Mouse (Mus musculus): ENCODE results near the gene E4f1. TPM values are rescaled to one million over a fixed set of nuclear protein-coding genes. Genes with fewer than 3 reads are reported as not detected.
A peak's percentile ranks its signal among the peaks of the same experiment; 100 is the strongest.

Gene E4f1
- polyA plus RNA-seq, 2 experiments, result 5.0 to 19.9 TPM

- H3K9me3 ChIP-seq (ENCODE audit: control insufficient read depth, low read length), result no peaks in the 10 kb centered on the region
- H3K9ac ChIP-seq (replicated peaks), result no peak overlapping the region
- peaks cover 3 to 15% of the 10 kb centered on the region in 2 experiments; a peak in 3 of 4 replicates for H3K4me1 ChIP-seq (replicated peaks; ENCODE audit: control insufficient read depth in 2 of 2, insufficient read depth in 2 of 2, low read length in 1 of 2)
- H3K4me2 ChIP-seq (ENCODE audit: low read depth), result no peak overlapping the region
- 87% methylated on average over 20 of the region's 20 CpGs for WGBS (ENCODE audit: insufficient replicate concordance)
- H3K27ac ChIP-seq, result no peak overlapping the region
- H3K36me3 ChIP-seq (replicated peaks; ENCODE audit: control insufficient read depth, insufficient read depth, low read depth), result peaks cover 10% of the 10 kb centered on the region
- no peak overlapping the region for H3K4me3 ChIP-seq (ENCODE audit: insufficient read depth in 1 of 2, low read depth in 2 of 2, low read length in 2 of 2)
- no peaks in the 10 kb centered on the region for H3K27me3 ChIP-seq (ENCODE audit: control insufficient read depth, insufficient read depth, low read length)
- no peak for TF ChIP-seq CTCF (IDR thresholded peaks at IDR 0.05; ENCODE audit: low read depth)
- TF ChIP-seq EP300 (IDR thresholded peaks at IDR 0.05; ENCODE audit: low read depth), result no peak
- DNase-seq (ENCODE audit: low read depth in 3 of 3, low spot score in 3 of 3) (no peak), ATAC-seq (ENCODE audit: insufficient read depth) (no peak)
Observed at GRCm38 (mm10) chr17:24481027-24481815, 11.1 kb upstream of the E4f1 start.

GRCm38 (mm10) chr17:24480201-24480826 lies 10.2 kb upstream of the E4f1 start:
- WGBS (ENCODE audit: insufficient replicate concordance), result 44% methylated on average over 3 of the region's 3 CpGs
- Histone ChIP-seq H3K27ac (no peak overlapping the region; the same call in 1 of the 2 replicates), H3K4me3 (ENCODE audit: insufficient read depth in 1 of 2, low read depth in 2 of 2, low read length in 2 of 2) (no peak overlapping the region), H3K27me3 (ENCODE audit: control insufficient read depth, insufficient read depth, low read length) (no peaks in the 10 kb centered on the region), H3K36me3 (replicated peaks; ENCODE audit: control insufficient read depth, insufficient read depth, low read depth) (peaks cover 17% of the 10 kb centered on the region), H3K9me3 (ENCODE audit: control insufficient read depth, low read length) (no peaks in the 10 kb centered on the region), H3K4me2 (ENCODE audit: low read depth) (peak overlapping the region; percentile 88), H3K4me1 (replicated peaks; ENCODE audit: control insufficient read depth in 2 of 2, insufficient read depth in 2 of 2, low read length in 1 of 2) (peaks cover 3 to 15% of the 10 kb centered on the region in 2 experiments; a peak in 3 of 4 replicates), H3K9ac (replicated peaks) (peak overlapping the region; percentile 13; the same call in 1 of the 2 replicates)
- DNase-seq (ENCODE audit: low read depth in 3 of 3, low spot score in 3 of 3), result no peak
- peak; percentile 41 for TF ChIP-seq CTCF (IDR thresholded peaks at IDR 0.05; ENCODE audit: low read depth)
- TF ChIP-seq EP300 (IDR thresholded peaks at IDR 0.05; ENCODE audit: low read depth), result no peak
- ATAC-seq (ENCODE audit: insufficient read depth), result no peak

- Histone ChIP-seq H3K9ac (replicated peaks) (peak overlapping the region; percentile 63), H3K36me3 (replicated peaks; ENCODE audit: control insufficient read depth, insufficient read depth, low read depth) (peaks cover 22% of the 10 kb centered on the region), H3K4me3 (ENCODE audit: insufficient read depth in 1 of 2, low read depth in 2 of 2, low read length in 2 of 2) (peak overlapping the region; percentile 14 to 72; a peak in 3 of 4 replicates), H3K4me2 (ENCODE audit: low read depth) (peak overlapping the region; percentile 88), H3K27me3 (ENCODE audit: control insufficient read depth, insufficient read depth, low read length) (no peaks in the 10 kb centered on the region), H3K9me3 (ENCODE audit: control insufficient read depth, low read length) (no peaks in the 10 kb centered on the region), H3K4me1 (replicated peaks; ENCODE audit: control insufficient read depth in 2 of 2, insufficient read depth in 2 of 2, low read length in 1 of 2) (peaks cover 3 to 15% of the 10 kb centered on the region in 2 experiments; a peak in 3 of 4 replicates), H3K27ac (peak overlapping the region; percentile 57)
- 11% methylated on average over 1 of the region's 1 CpGs for WGBS (ENCODE audit: insufficient replicate concordance)
- DNase-seq (ENCODE audit: low read depth in 3 of 3, low spot score in 3 of 3) (no peak), ATAC-seq (ENCODE audit: insufficient read depth) (no peak)
- no peak for TF ChIP-seq CTCF (IDR thresholded peaks at IDR 0.05; ENCODE audit: low read depth)
- TF ChIP-seq EP300 (IDR thresholded peaks at IDR 0.05; ENCODE audit: low read depth), result no peak
Observed at GRCm38 (mm10) chr17:24479431-24479830, 9.3 kb upstream of the E4f1 start.

- Histone ChIP-seq H3K4me3 (ENCODE audit: insufficient read depth in 1 of 2, low read depth in 2 of 2, low read length in 2 of 2) (peak within 1 kb of the TSS; percentile 72 to 73), H3K27ac (peak within 1 kb of the TSS; percentile 83), H3K4me1 (replicated peaks; ENCODE audit: control insufficient read depth in 2 of 2, insufficient read depth in 2 of 2, low read length in 1 of 2) (peaks cover 3 to 15% of the 10 kb centered on the region in 2 experiments; a peak in 3 of 4 replicates), H3K27me3 (ENCODE audit: control insufficient read depth, insufficient read depth, low read length) (no peaks in the 10 kb centered on the region), H3K9ac (replicated peaks) (peak within 1 kb of the TSS; percentile 72), H3K9me3 (ENCODE audit: control insufficient read depth, low read length) (no peaks in the 10 kb centered on the region), H3K36me3 (replicated peaks; ENCODE audit: control insufficient read depth, insufficient read depth, low read depth) (peaks cover 22% of the 10 kb centered on the region), H3K4me2 (ENCODE audit: low read depth) (peak within 1 kb of the TSS; percentile 88)
- peak; percentile 99 for TF ChIP-seq CTCF (IDR thresholded peaks at IDR 0.05; ENCODE audit: low read depth)
- no peak for TF ChIP-seq EP300 (IDR thresholded peaks at IDR 0.05; ENCODE audit: low read depth)
- DNase-seq (ENCODE audit: low read depth in 3 of 3, low spot score in 3 of 3) (peak; percentile 91 to 94 (median 92)), ATAC-seq (ENCODE audit: insufficient read depth) (peak; percentile 96)
- WGBS (ENCODE audit: insufficient replicate concordance), result under 1% methylated on average over 48 of the region's 48 CpGs
Observed at GRCm38 (mm10) chr17:24478663-24479380, 8.7 kb upstream of the E4f1 start, which contains the start of gene Mlst8. Gene Mlst8, minus strand, starts transcription at chr17:24479078.

All from liver, embryonic 14.5 days (tissue).